8 mouse cellular contexts compared by ENCODE assay signal in genomic region chr6:140424201-140424990, GRCm38 (mm10). TPM values are rescaled to one million over a fixed set of nuclear protein-coding genes. Genes with fewer than 3 reads are reported as not detected.
DNase-seq lines count a peak whose midpoint lies in the region; ATAC-seq and TF ChIP-seq lines count a peak whose summit lies in the region.

No protein-coding gene starts in this region.

- peaks cover 27% of the 10 kb centered on the region for H3K36me3 ChIP-seq in E14TG2a.4 (ENCODE audit: insufficient read depth, low read length)
- peaks cover 17% of the 10 kb centered on the region for H3K36me3 ChIP-seq in forebrain, embryonic 14.5 days (ENCODE audit: control insufficient read depth, insufficient read depth, low read length)
- no peaks in the 10 kb centered on the region for H3K36me3 ChIP-seq in macrophage (ENCODE audit: inconsistent target)

- ATAC-seq in forebrain, embryonic 14.5 days, result peak; percentile 84

- peaks cover 26% of the 10 kb centered on the region for H3K27me3 ChIP-seq in E14TG2a.4 (ENCODE audit: insufficient read depth, low read length)
- H3K27me3 ChIP-seq in forebrain, embryonic 14.5 days (replicated peaks; ENCODE audit: control insufficient read depth, insufficient read depth, low read length), result no peaks in the 10 kb centered on the region

- H3K9ac ChIP-seq in forebrain, embryonic 14.5 days (ENCODE audit: low read length), result peak overlapping the region; percentile 99

- peaks cover 17% of the 10 kb centered on the region for H3K4me1 ChIP-seq in E14TG2a.4 (replicated peaks; ENCODE audit: low read depth, low read length)
- H3K4me1 ChIP-seq in forebrain, embryonic 14.5 days (ENCODE audit: control insufficient read depth, insufficient read depth, low read length), result peaks cover 14% of the 10 kb centered on the region

- intact Hi-C loops in heart, postnatal 25 days (cut with DNase I), result no loop called here

- DNase-seq in brain, embryonic 14.5 days (ENCODE audit: low read depth), result peak; percentile 68
- peak; percentile 67 for DNase-seq in forebrain, embryonic 14.5 days (ENCODE audit: low spot score)
- DNase-seq in heart, postnatal 25 days (ENCODE audit: low spot score), result peak; percentile 4
- DNase-seq in layer of hippocampus, postnatal 36 days, result peak; percentile 57 to 63
- peak; percentile 48 for DNase-seq in right cerebral cortex, adult 18-20 months
- DNase-seq in urinary bladder, postnatal 14 days (ENCODE audit: low spot score), result peak; percentile 49

- under 1% methylated on average over 49 of the region's 72 CpGs for WGBS in forebrain, embryonic 14.5 days
- WGBS in macrophage (ENCODE audit: missing documents), result 2% methylated on average over 66 of the region's 72 CpGs

- H3K4me3 ChIP-seq in E14TG2a.4 (replicated peaks; ENCODE audit: low read length) (peak overlapping the region; percentile 94), macrophage (ENCODE audit: inconsistent target) (peak overlapping the region; percentile 24)
- H3K4me3 ChIP-seq in forebrain, embryonic 14.5 days (ENCODE audit: low read depth, low read length), result peak overlapping the region; percentile 93

- peak overlapping the region; percentile 65 for H3K4me2 ChIP-seq in forebrain, embryonic 14.5 days (ENCODE audit: low read length)

- no peaks in the 10 kb centered on the region for H3K79me2 ChIP-seq in macrophage (ENCODE audit: inconsistent target)

- peaks cover 6% of the 10 kb centered on the region for H3K9me3 ChIP-seq in E14TG2a.4 (ENCODE audit: low read length)
- no peaks in the 10 kb centered on the region for H3K9me3 ChIP-seq in forebrain, embryonic 14.5 days (replicated peaks; ENCODE audit: control insufficient read depth, low read length)

- H3K27ac ChIP-seq in forebrain, embryonic 14.5 days (ENCODE audit: low read depth, low read length), result peak overlapping the region; percentile 95
- H3K27ac ChIP-seq in macrophage, result no peak overlapping the region

- no peak for TF ChIP-seq POLR2A in brain, embryonic 14.5 days (IDR thresholded peaks at IDR 0.05; ENCODE audit: borderline replicate concordance, extremely low read depth, insufficient read depth, insufficient read length, poor library complexity, severe bottlenecking)

- TF ChIP-seq CTCF in E14TG2a.4 (conservative IDR thresholded peaks at IDR 0.05; ENCODE audit: low read length), result no peak
- TF ChIP-seq CTCF in brain, embryonic 14.5 days (IDR thresholded peaks at IDR 0.05; ENCODE audit: borderline replicate concordance, extremely low read depth, insufficient read depth, insufficient read length), result no peak

RNA-seq across cellular contexts. Expression of gene Plekha5, which starts 0.5 kb away (rescaled TPM):
- 91.1 and 103 TPM in 2 replicates for polyA plus RNA-seq in brain, embryonic 14.5 days (2012; rRNA removed)
- polyA plus RNA-seq in forebrain, embryonic 14.5 days (2014; fragmentation: Nextera tagmentation; extraction: Ambion mirVana), result 26.5 and 27.9 TPM in 2 replicates
- total RNA-seq in heart, postnatal 25 days (2021), result 10 to 100 TPM; 27.2 to 31.0 TPM
- total RNA-seq in layer of hippocampus, postnatal 36 days (2021), result 100 to 1,000 TPM in 1 of 2 experiments, 10 to 100 TPM in 1; 98.9 to 118 TPM
- 10 to 100 TPM in 20 of 26 experiments, 1 to 10 TPM in 6; 5.0 to 54.7 (median 13.7) TPM for total RNA-seq in macrophage (2018; cell fraction: chromatin; rRNA removed)
- total RNA-seq in macrophage (2018; cell fraction: cytosol; rRNA removed), result 1 to 10 TPM; 1.4 to 3.9 (median 2.7) TPM
- total RNA-seq in macrophage (2018; cell fraction: nucleus; rRNA removed), result 10 to 100 TPM in 5 of 26 experiments, 1 to 10 TPM in 21; 2.0 to 22.0 (median 4.9) TPM
- polyA plus RNA-seq in macrophage (2018), result 0.98 to 4.1 TPM (median 3.2 TPM) in 3 replicates

Comparison
In these comparisons a context has a peak if more than half of its experiments do, and no peak if none do; other contexts are left out.
1. H3K4me3 ChIP-seq: peak in every context shown above with its lines; median percentile 94 in E14TG2a.4; 93 in forebrain, embryonic 14.5 days; 24 in macrophage.
2. DNase-seq: peak in every context shown above with its lines; median percentile 68 in brain, embryonic 14.5 days; 67 in forebrain, embryonic 14.5 days; 60 in layer of hippocampus, postnatal 36 days; 49 in urinary bladder, postnatal 14 days; 48 in right cerebral cortex, adult 18-20 months; 4 in heart, postnatal 25 days.